In the genomic region with DNA sequence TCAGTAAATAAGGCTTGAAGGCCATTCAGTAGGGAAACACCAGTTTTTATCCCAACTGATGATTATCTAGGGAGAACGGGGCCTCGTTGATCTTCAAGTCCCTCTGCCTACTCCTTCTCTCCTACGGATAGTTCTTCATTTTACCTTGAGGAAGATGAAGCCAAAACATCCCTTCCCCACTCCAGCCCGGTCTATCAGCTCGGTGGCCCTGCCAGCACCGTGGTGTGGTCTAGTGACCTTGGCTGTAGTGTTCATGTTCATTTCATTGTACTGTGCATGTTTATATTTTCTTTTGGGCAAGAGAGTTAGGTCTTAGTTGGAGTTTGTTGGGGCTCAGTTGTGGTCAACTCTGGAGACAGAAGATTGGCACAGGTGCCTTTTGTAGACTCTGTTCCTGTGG, we compare ENCODE assay signal across 27 mouse cellular contexts.
"Had no signal": no experiment of that assay in that cellular context is flagged by ENCODE, and none has a peak within 500 bp of the region (broad histone marks: within the 10 kb centered on the region; RNA-seq: fewer than 3 reads in every experiment).

No protein-coding gene starts in this region.

- H3K9ac ChIP-seq: heart, embryonic 12.5 days; heart, embryonic 13.5 days; heart, embryonic 15.5 days; hindbrain, embryonic 12.5 days; hindbrain, embryonic 13.5 days; hindbrain, embryonic 14.5 days; hindbrain, embryonic 15.5 days; intestine, embryonic 15.5 days; kidney, embryonic 15.5 days had no signal

- H3K27ac ChIP-seq: heart, embryonic 13.5 days; heart, embryonic 15.5 days; hindbrain, embryonic 10.5 days; hindbrain, embryonic 12.5 days; hindbrain, embryonic 13.5 days; hindbrain, embryonic 14.5 days; hindbrain, embryonic 15.5 days; hindbrain, postnatal 0 days; intestine, embryonic 15.5 days; kidney, embryonic 15.5 days; kidney, postnatal 0 days; layer of hippocampus, adult 2 months had no signal

- H3K4me3 ChIP-seq: heart, embryonic 10.5 days; heart, embryonic 12.5 days; heart, embryonic 13.5 days; heart, embryonic 15.5 days; hindbrain, embryonic 10.5 days; hindbrain, embryonic 12.5 days; hindbrain, embryonic 13.5 days; hindbrain, embryonic 15.5 days; intestine, embryonic 15.5 days; kidney, embryonic 15.5 days; layer of hippocampus, adult 2 months had no signal

- H3K4me1 ChIP-seq: heart, embryonic 15.5 days; hindbrain, embryonic 15.5 days had no signal

- H3K36me3 ChIP-seq: heart, embryonic 10.5 days; heart, embryonic 12.5 days; heart, embryonic 13.5 days; heart, embryonic 15.5 days; hindbrain, embryonic 10.5 days; hindbrain, embryonic 12.5 days; hindbrain, embryonic 13.5 days; hindbrain, embryonic 15.5 days; intestine, embryonic 15.5 days; kidney, embryonic 15.5 days had no signal

- DNase-seq: heart, postnatal 10 days; heart, postnatal 14 days; heart, postnatal 36 days; heart, postnatal 4 days; kidney, adult 11 months; kidney, adult 18-20 months; kidney, adult 2 months; kidney, adult 8-10 months; kidney, adult 9 months; kidney, postnatal 25 days; kidney, postnatal 36 days; layer of hippocampus, adult 9-11 months; layer of hippocampus, postnatal 36 days had no signal

- H3K27me3 ChIP-seq: heart, embryonic 12.5 days; heart, embryonic 13.5 days; heart, embryonic 15.5 days; hindbrain, embryonic 12.5 days; hindbrain, embryonic 13.5 days; hindbrain, embryonic 15.5 days; intestine, embryonic 15.5 days; kidney, embryonic 15.5 days had no signal
